Mouse (Mus musculus): ENCODE results near the gene Gm49384. TPM values are rescaled to one million over a fixed set of nuclear protein-coding genes. Genes with fewer than 3 reads are reported as not detected.
A peak's percentile ranks its signal among the peaks of the same experiment; 100 is the strongest.

Gene Gm49384
- total and polyA plus RNA-seq, 2 experiments from 2014 or later, result 0.52 to 7.8 TPM

- DNase-seq (no peak), ATAC-seq (no peak)
- 90% methylated on average over 7 of the region's 7 CpGs for WGBS
- no peaks in the 10 kb centered on the region for H3K9me3 ChIP-seq (ENCODE audit: low read length)
- H3K27ac ChIP-seq (ENCODE audit: low read depth, low read length), result no peak overlapping the region
- no peak overlapping the region for H3K9ac ChIP-seq
- no peaks in the 10 kb centered on the region for H3K36me3 ChIP-seq (ENCODE audit: insufficient read depth)
- no peak for TF ChIP-seq CTCF (IDR thresholded peaks at IDR 0.05; ENCODE audit: low read depth)
- no peak overlapping the region for H3K4me2 ChIP-seq (ENCODE audit: low read depth)
- no peaks in the 10 kb centered on the region for H3K27me3 ChIP-seq (ENCODE audit: insufficient read depth, low read length)
- H3K4me1 ChIP-seq (ENCODE audit: insufficient read depth), result no peaks in the 10 kb centered on the region
- no peak overlapping the region for H3K4me3 ChIP-seq (ENCODE audit: low read depth, low read length)
Observed at GRCm38 (mm10) chr12:69207926-69208325, 3.9 kb upstream of the Gm49384 start.

- no peak overlapping the region for H3K27ac ChIP-seq (ENCODE audit: low read depth, low read length)
- H3K36me3 ChIP-seq (ENCODE audit: insufficient read depth), result no peaks in the 10 kb centered on the region
- H3K9me3 ChIP-seq (ENCODE audit: low read length), result no peaks in the 10 kb centered on the region
- no peak overlapping the region for H3K9ac ChIP-seq
- no peak overlapping the region for H3K4me2 ChIP-seq (ENCODE audit: low read depth)
- DNase-seq (no peak), ATAC-seq (no peak)
- H3K4me3 ChIP-seq (ENCODE audit: low read depth, low read length), result no peak overlapping the region
- TF ChIP-seq CTCF (IDR thresholded peaks at IDR 0.05; ENCODE audit: low read depth), result no peak
- H3K27me3 ChIP-seq (ENCODE audit: insufficient read depth, low read length), result no peaks in the 10 kb centered on the region
- 95% methylated on average over 8 of the region's 8 CpGs for WGBS
- no peaks in the 10 kb centered on the region for H3K4me1 ChIP-seq (ENCODE audit: insufficient read depth)
Observed at GRCm38 (mm10) chr12:69207396-69207795, 3.3 kb upstream of the Gm49384 start.

GRCm38 (mm10) chr12:69198985-69199384 is 5.1 kb downstream of the Gm49384 start:
- DNase-seq, result no peak
- no peak for ATAC-seq
- TF ChIP-seq CTCF (IDR thresholded peaks at IDR 0.05; ENCODE audit: low read depth), result no peak
- no peaks in the 10 kb centered on the region for H3K9me3 ChIP-seq (ENCODE audit: low read length)
- no peaks in the 10 kb centered on the region for H3K27me3 ChIP-seq (ENCODE audit: insufficient read depth, low read length)
- H3K36me3 ChIP-seq (ENCODE audit: insufficient read depth), result peaks cover 9% of the 10 kb centered on the region; the same call in 1 of the 2 replicates
- H3K27ac ChIP-seq (ENCODE audit: low read depth, low read length), result no peak overlapping the region
- H3K4me3 ChIP-seq (ENCODE audit: low read depth, low read length), result no peak overlapping the region
- H3K4me2 ChIP-seq (ENCODE audit: low read depth), result peak overlapping the region; percentile 96
- H3K9ac ChIP-seq, result no peak overlapping the region
- H3K4me1 ChIP-seq (ENCODE audit: insufficient read depth), result peaks cover 17% of the 10 kb centered on the region

GRCm38 (mm10) chr12:69198164-69198535 is 5.9 kb downstream of the Gm49384 start, which contains the start of gene Dnaaf2:
Gene Dnaaf2 (minus strand): TSS chr12:69198429.
- peaks cover 17% of the 10 kb centered on the region for H3K4me1 ChIP-seq (ENCODE audit: insufficient read depth)
- peak; percentile 25 for ATAC-seq
- WGBS, result 0% methylated on average over 18 of the region's 18 CpGs

GRCm38 (mm10) chr12:69197378-69198163 is 6.5 kb downstream of the Gm49384 start:
- peak overlapping the region; percentile 96 for H3K4me2 ChIP-seq (ENCODE audit: low read depth)
- H3K27me3 ChIP-seq (ENCODE audit: insufficient read depth, low read length), result no peaks in the 10 kb centered on the region
- no peaks in the 10 kb centered on the region for H3K9me3 ChIP-seq (ENCODE audit: low read length)
- peak; percentile 60 for DNase-seq
- peak; percentile 77 for ATAC-seq
- peak overlapping the region; percentile 88 for H3K9ac ChIP-seq
- H3K27ac ChIP-seq (ENCODE audit: low read depth, low read length), result peak overlapping the region; percentile 94
- WGBS, result 4% methylated on average over 91 of the region's 94 CpGs
- peak overlapping the region; percentile 94 for H3K4me3 ChIP-seq (ENCODE audit: low read depth, low read length)
- peaks cover 17% of the 10 kb centered on the region for H3K4me1 ChIP-seq (ENCODE audit: insufficient read depth)
- peaks cover 9% of the 10 kb centered on the region; the same call in 1 of the 2 replicates for H3K36me3 ChIP-seq (ENCODE audit: insufficient read depth)
- 0 out of 2 replicates have a peak, but pooled peaks have one; percentile 19 for TF ChIP-seq CTCF (IDR thresholded peaks at IDR 0.05; ENCODE audit: low read depth)

More at GRCm38 (mm10) chr12:69198164-69198535, 5.9 kb downstream of the Gm49384 start, which contains the start of gene Dnaaf2:
- peak; percentile 65 for DNase-seq
- Histone ChIP-seq H3K9ac (peak within 1 kb of the TSS; percentile 88), H3K36me3 (ENCODE audit: insufficient read depth) (peaks cover 9% of the 10 kb centered on the region; the same call in 1 of the 2 replicates), H3K27me3 (ENCODE audit: insufficient read depth, low read length) (no peaks in the 10 kb centered on the region), H3K9me3 (ENCODE audit: low read length) (no peaks in the 10 kb centered on the region), H3K4me3 (ENCODE audit: low read depth, low read length) (peak within 1 kb of the TSS; percentile 94), H3K27ac (ENCODE audit: low read depth, low read length) (peak within 1 kb of the TSS; percentile 94), H3K4me2 (ENCODE audit: low read depth) (peak within 1 kb of the TSS; percentile 96)
- TF ChIP-seq CTCF (IDR thresholded peaks at IDR 0.05; ENCODE audit: low read depth), result no peak

GRCm38 (mm10) chr12:69196444-69197377 is 7.4 kb downstream of the Gm49384 start, which contains the start of gene Gm49383:
Gene Gm49383 (minus strand): TSS chr12:69197104.
- Histone ChIP-seq H3K36me3 (ENCODE audit: insufficient read depth) (peaks cover 9% of the 10 kb centered on the region; the same call in 1 of the 2 replicates), H3K27ac (ENCODE audit: low read depth, low read length) (peak within 1 kb of the TSS; percentile 94)
- under 1% methylated on average over 72 of the region's 75 CpGs for WGBS

More at GRCm38 (mm10) chr12:69196444-69197377, 7.4 kb downstream of the Gm49384 start, which contains the start of gene Gm49383:
- Histone ChIP-seq H3K4me3 (ENCODE audit: low read depth, low read length) (peak within 1 kb of the TSS; percentile 94), H3K27me3 (ENCODE audit: insufficient read depth, low read length) (no peaks in the 10 kb centered on the region), H3K9me3 (ENCODE audit: low read length) (no peaks in the 10 kb centered on the region), H3K9ac (peak within 1 kb of the TSS; percentile 88), H3K4me1 (ENCODE audit: insufficient read depth) (peaks cover 17% of the 10 kb centered on the region), H3K4me2 (ENCODE audit: low read depth) (peak within 1 kb of the TSS; percentile 96)
- peak; percentile 88 for DNase-seq
- peak; percentile 85 for ATAC-seq
- no peak; the same call in 1 of the 2 replicates for TF ChIP-seq CTCF (IDR thresholded peaks at IDR 0.05; ENCODE audit: low read depth)
